Mouse (Mus musculus) heart, embryonic 16.5 days (tissue): ENCODE measurements around the gene Btbd9. TPM values are rescaled to one million over a fixed set of nuclear protein-coding genes. Genes with fewer than 3 reads are reported as not detected.

Experiments
- ATAC-seq: fragments of 200-750 bp; cut with Nextera tagmentation; replicated peaks from 2 replicates; pipeline ENCODE4 v1.8.0; 2017; ENCODE audit warnings: moderate number of reproducible peaks; ENCODE audit not compliant: insufficient read depth, low FRiP score; ENCODE audit errors: extremely low read depth
- H3K27ac ChIP-seq: fragments of 300-500 bp; sonication (generic); 2 replicates; pipeline ENCODE4 v1.5.1; 2014; ENCODE audit warnings: mild to moderate bottlenecking, low read length, control low read depth, moderate library complexity
- H3K27me3 ChIP-seq: fragments of 300-500 bp; sonication (generic); 2 replicates; pipeline ENCODE4 v1.6.1; 2014; ENCODE audit warnings: low read length, mixed read lengths; ENCODE audit not compliant: control insufficient read depth, insufficient read depth
- H3K36me3 ChIP-seq: fragments of 300-500 bp; sonication (generic); 2 replicates; pipeline ENCODE4 v1.6.1; 2014; ENCODE audit not compliant: control insufficient read depth, insufficient read depth
- H3K4me1 ChIP-seq: fragments of 300-500 bp; sonication (generic); 2 replicates; pipeline ENCODE4 v1.6.1; 2014; ENCODE audit warnings: low read length, mixed read lengths; ENCODE audit not compliant: control insufficient read depth, insufficient read depth
- H3K4me2 ChIP-seq: fragments of 300-500 bp; sonication (generic); 2 replicates; pipeline ENCODE4 v1.6.1; 2014; ENCODE audit warnings: low read depth, mild to moderate bottlenecking, control low read depth, low read length
- H3K4me3 ChIP-seq: fragments of 300-500 bp; sonication (generic); 2 replicates; pipeline ENCODE4 v1.5.1; 2014; ENCODE audit warnings: mild to moderate bottlenecking, control low read depth, low read length
- H3K9ac ChIP-seq: fragments of 300-500 bp; sonication (generic); 2 replicates; pipeline ENCODE4 v1.6.1; 2014; ENCODE audit warnings: low read length, control low read depth
- H3K9me3 ChIP-seq: fragments of 300-500 bp; sonication (generic); replicated peaks from 2 replicates; pipeline ENCODE4 v1.6.1; 2016; ENCODE audit warnings: low read length; ENCODE audit not compliant: control insufficient read depth
- WGBS: fragments of 180-500 bp; shearing (Covaris S2); extraction: QIAGEN DNeasy Blood & Tissue Kit; methylation state at CpG from one replicate; pipeline ENCODE4 v1.1.7; 2014; 5-methylcytosine and 5-hydroxymethylcytosine counted together
- polyA plus RNA-seq: library from polyadenylated mRNA; unstranded; fragments of >200 nt; fragmentation: Nextera tagmentation; extraction: Ambion mirVana; gene quantifications from 2 replicates; pipeline ENCODE4 v1.2.1, GENCODE M21; 2015

The Btbd9 gene
- polyA plus RNA-seq, 1 experiment from 2014 or later: 38.9 TPM

- 0 out of 2 replicates have a peak, but pooled peaks have one; percentile 41 for ATAC-seq
- WGBS: 61% methylated on average over 11 of the region's 11 CpGs
Measured at GRCm38 (mm10) chr17:30269136-30270063, 306.9 kb downstream of the Btbd9 start.

DNA sequence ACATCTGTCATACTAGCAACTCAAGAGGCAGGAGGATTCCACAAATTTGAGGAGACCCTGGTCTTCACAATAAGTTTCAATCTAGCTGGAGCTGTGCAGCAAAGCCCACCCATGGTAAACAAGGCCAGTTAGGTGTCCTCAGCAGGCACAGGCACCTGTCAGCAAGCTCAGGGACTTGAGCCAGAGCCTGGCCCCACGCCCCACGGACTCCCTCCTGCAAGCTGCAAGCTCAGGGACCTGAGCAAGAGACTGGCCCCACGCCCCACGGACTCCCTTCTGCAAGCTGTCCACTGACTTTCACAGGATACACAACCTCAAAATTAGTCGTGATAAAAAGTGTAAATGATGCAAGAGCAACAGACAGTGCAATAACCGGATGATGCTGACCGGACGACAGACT, 307.8 kb downstream of the Btbd9 start:
- Histone ChIP-seq H3K4me1 (peaks cover 15% of the 10 kb centered on the region), H3K36me3 (no peaks in the 10 kb centered on the region), H3K4me2 (no peak overlapping the region), H3K9me3 (no peaks in the 10 kb centered on the region), H3K9ac (no peak overlapping the region), H3K4me3 (no peak overlapping the region), H3K27me3 (no peaks in the 10 kb centered on the region), H3K27ac (no peak overlapping the region)
- 85% methylated on average over 8 of the region's 8 CpGs for WGBS
- no peak for ATAC-seq

More at GRCm38 (mm10) chr17:30269136-30270063, 306.9 kb downstream of the Btbd9 start:
- peaks cover 15% of the 10 kb centered on the region for H3K4me1 ChIP-seq
- H3K9me3 ChIP-seq: no peaks in the 10 kb centered on the region
- H3K4me3 ChIP-seq: no peak overlapping the region
- H3K4me2 ChIP-seq: no peak overlapping the region
- peak overlapping the region; percentile 52 for H3K27ac ChIP-seq
- no peaks in the 10 kb centered on the region for H3K36me3 ChIP-seq
- no peaks in the 10 kb centered on the region for H3K27me3 ChIP-seq
- H3K9ac ChIP-seq: no peak overlapping the region

DNA sequence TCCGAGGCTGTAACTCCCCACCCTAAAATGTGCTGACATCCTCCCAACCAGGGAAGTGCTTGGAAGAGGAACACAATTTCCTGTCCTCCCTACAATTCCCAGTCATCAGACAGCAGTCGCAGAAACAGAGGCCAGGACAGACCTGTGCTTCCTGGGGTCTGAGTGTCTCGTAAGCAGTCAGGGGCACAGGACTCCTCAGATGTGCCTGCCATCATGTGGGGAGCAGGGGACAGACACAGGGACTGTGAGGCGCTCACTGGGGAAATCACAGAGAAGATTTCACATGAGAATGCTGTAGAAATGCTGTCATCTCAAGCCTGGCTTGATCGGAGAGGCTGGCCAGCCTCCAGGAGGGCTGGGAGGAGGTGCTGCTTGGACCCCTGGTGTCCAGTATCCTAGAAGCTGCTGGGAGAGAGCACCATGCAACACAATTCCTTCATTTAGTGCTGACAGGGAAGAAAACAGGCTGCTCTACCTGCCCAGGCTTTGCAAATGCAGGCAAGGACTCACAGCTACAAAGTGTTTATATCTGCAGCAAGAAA, 308.8 kb downstream of the Btbd9 start:
- H3K27me3 ChIP-seq: no peaks in the 10 kb centered on the region
- no peak overlapping the region for H3K4me2 ChIP-seq
- H3K27ac ChIP-seq: no peak overlapping the region
- 56% methylated on average over 5 of the region's 5 CpGs for WGBS
- no peak overlapping the region for H3K9ac ChIP-seq
- peaks cover 15% of the 10 kb centered on the region for H3K4me1 ChIP-seq
- ATAC-seq: 0 out of 2 replicates have a peak, but pooled peaks have one; percentile 32
- no peaks in the 10 kb centered on the region for H3K9me3 ChIP-seq
- no peak overlapping the region for H3K4me3 ChIP-seq
- H3K36me3 ChIP-seq: no peaks in the 10 kb centered on the region

- H3K4me1 ChIP-seq: peaks cover 21% of the 10 kb centered on the region
- no peak for ATAC-seq
Measured at GRCm38 (mm10) chr17:30263535-30263934, 312.8 kb downstream of the Btbd9 start.

GRCm38 (mm10) chr17:30262943-30263342, 313.3 kb downstream of the Btbd9 start:
- H3K27me3 ChIP-seq: no peaks in the 10 kb centered on the region
- WGBS: 89% methylated on average over 6 of the region's 6 CpGs
- H3K4me3 ChIP-seq: no peak overlapping the region
- H3K36me3 ChIP-seq: no peaks in the 10 kb centered on the region
- no peak overlapping the region for H3K4me2 ChIP-seq
- no peak overlapping the region for H3K9ac ChIP-seq
- H3K27ac ChIP-seq: no peak overlapping the region
- peaks cover 26% of the 10 kb centered on the region for H3K4me1 ChIP-seq
- ATAC-seq: no peak
- no peaks in the 10 kb centered on the region for H3K9me3 ChIP-seq

More at GRCm38 (mm10) chr17:30263535-30263934, 312.8 kb downstream of the Btbd9 start:
- Histone ChIP-seq H3K36me3 (no peaks in the 10 kb centered on the region), H3K27ac (no peak overlapping the region), H3K9me3 (no peaks in the 10 kb centered on the region), H3K4me3 (no peak overlapping the region), H3K4me2 (no peak overlapping the region), H3K9ac (no peak overlapping the region), H3K27me3 (no peaks in the 10 kb centered on the region)
- WGBS: 86% methylated on average over 2 of the region's 2 CpGs

DNA sequence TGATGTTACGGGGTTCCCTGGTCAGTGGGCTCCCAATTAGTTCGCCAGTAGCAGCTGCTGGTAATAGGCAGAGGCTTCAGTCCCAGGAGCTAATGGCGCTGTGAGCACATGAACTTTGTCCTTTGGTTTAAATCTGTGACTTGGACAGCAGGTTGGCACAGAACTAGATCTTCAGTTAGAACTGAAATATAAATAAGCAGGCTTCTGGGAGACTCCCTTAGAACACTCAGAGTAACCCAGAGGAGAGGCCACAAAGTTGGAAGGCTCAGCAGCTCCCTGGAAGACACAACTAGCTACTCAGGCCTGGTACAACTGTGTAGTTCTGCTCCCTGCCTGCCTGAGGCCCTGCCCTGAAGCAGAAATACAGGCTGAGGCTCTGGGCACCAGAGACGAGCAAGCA, 313.8 kb downstream of the Btbd9 start:
- Histone ChIP-seq H3K27me3 (no peaks in the 10 kb centered on the region), H3K9me3 (no peaks in the 10 kb centered on the region), H3K36me3 (no peaks in the 10 kb centered on the region), H3K4me3 (no peak overlapping the region), H3K4me2 (no peak overlapping the region), H3K27ac (no peak overlapping the region), H3K4me1 (peaks cover 28% of the 10 kb centered on the region), H3K9ac (no peak overlapping the region)
- no peak for ATAC-seq
- 88% methylated on average over 4 of the region's 4 CpGs for WGBS

GRCm38 (mm10) chr17:30261983-30262340, 314.3 kb downstream of the Btbd9 start:
- WGBS: 91% methylated on average over 3 of the region's 3 CpGs
- peaks cover 28% of the 10 kb centered on the region for H3K4me1 ChIP-seq
- H3K36me3 ChIP-seq: no peaks in the 10 kb centered on the region
- H3K9ac ChIP-seq: no peak overlapping the region
- ATAC-seq: no peak
- H3K27me3 ChIP-seq: no peaks in the 10 kb centered on the region
- H3K4me2 ChIP-seq: no peak overlapping the region
- H3K4me3 ChIP-seq: no peak overlapping the region
- H3K27ac ChIP-seq: no peak overlapping the region
- no peaks in the 10 kb centered on the region for H3K9me3 ChIP-seq

GRCm38 (mm10) chr17:30261307-30261982, 314.8 kb downstream of the Btbd9 start:
- Histone ChIP-seq H3K9ac (no peak overlapping the region), H3K4me3 (no peak overlapping the region), H3K36me3 (no peaks in the 10 kb centered on the region), H3K4me2 (no peak overlapping the region), H3K9me3 (no peaks in the 10 kb centered on the region), H3K4me1 (peaks cover 33% of the 10 kb centered on the region), H3K27me3 (no peaks in the 10 kb centered on the region), H3K27ac (no peak overlapping the region; the same call in 1 of the 2 replicates)
- 63% methylated on average over 10 of the region's 10 CpGs for WGBS
- ATAC-seq: no peak
